Mouse (Mus musculus): Measurements from ENCODE around the gene Spryd3. TPM values are rescaled to one million over a fixed set of nuclear protein-coding genes. Genes with fewer than 3 reads are reported as not detected.

Gene Spryd3
- polyA plus RNA-seq, 1 experiment: 35.5 TPM

- TF ChIP-seq CTCF (IDR thresholded peaks at IDR 0.05; ENCODE audit: borderline replicate concordance, insufficient read depth, low read length) (no peak), POLR2A (IDR thresholded peaks at IDR 0.05; ENCODE audit: low read depth, low read length) (peak; percentile 9; the same call in 1 of the 2 replicates)
- peaks cover 41% of the 10 kb centered on the region for H3K4me1 ChIP-seq (ENCODE audit: control insufficient read depth, insufficient read depth, low read length)
- H3K4me3 ChIP-seq (ENCODE audit: insufficient read depth, low read length): no peak overlapping the region
- peak overlapping the region; percentile 97 for H3K27ac ChIP-seq (ENCODE audit: insufficient read depth, low read length)
Observed at GRCm38 (mm10) chr15:102101672-102102541, 34.1 kb downstream of the Spryd3 start.

DNA sequence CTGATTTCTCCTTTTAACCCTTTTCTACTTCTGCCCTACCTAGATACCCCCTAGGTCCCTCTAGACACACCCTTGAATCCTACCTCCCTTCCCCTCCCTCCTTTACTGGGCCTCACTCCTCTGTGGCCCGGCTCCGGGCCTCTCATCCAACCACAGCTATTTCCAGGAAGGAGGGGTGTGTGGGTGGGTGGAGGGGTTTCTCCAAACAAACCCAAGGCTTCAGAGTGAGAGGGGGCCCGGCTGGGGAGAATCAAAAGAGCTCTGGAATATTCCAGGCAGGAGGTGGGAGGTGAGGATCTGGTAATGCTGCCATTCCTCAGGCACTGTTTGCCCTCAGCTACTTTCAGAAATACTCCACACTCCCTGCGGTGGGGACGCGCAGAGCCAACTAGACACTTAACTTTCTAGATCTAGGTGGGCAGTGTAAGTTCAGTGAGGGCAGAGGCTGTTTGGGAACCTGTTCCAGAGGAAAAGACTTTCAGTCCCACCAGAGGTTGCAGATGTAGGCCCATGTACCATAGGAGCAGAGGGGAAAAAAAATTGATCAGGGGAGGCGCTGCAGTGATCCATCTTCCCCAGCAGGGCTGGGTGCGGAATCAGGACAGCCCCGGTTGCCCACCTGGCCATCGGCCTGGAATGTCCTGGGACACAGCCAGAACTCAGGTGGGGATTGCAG is 34.9 kb downstream of the Spryd3 start:
- TF ChIP-seq POLR2A (IDR thresholded peaks at IDR 0.05; ENCODE audit: low read depth, low read length) (peak; percentile 53), CTCF (IDR thresholded peaks at IDR 0.05; ENCODE audit: borderline replicate concordance, insufficient read depth, low read length) (no peak)
- peaks cover 40% of the 10 kb centered on the region for H3K4me1 ChIP-seq (ENCODE audit: control insufficient read depth, insufficient read depth, low read length)

GRCm38 (mm10) chr15:102100161-102100981 is 35.7 kb downstream of the Spryd3 start, which contains the start of gene Tns2:
Gene Tns2, plus strand, starts transcription at chr15:102100413.
- Histone ChIP-seq H3K4me1 (ENCODE audit: control insufficient read depth, insufficient read depth, low read length) (peaks cover 36% of the 10 kb centered on the region), H3K4me3 (ENCODE audit: insufficient read depth, low read length) (peak within 1 kb of the TSS; percentile 39)

More for the DNA sequence above, 34.9 kb downstream of the Spryd3 start:
- peak overlapping the region; percentile 17; the same call in 1 of the 2 replicates for H3K4me3 ChIP-seq (ENCODE audit: insufficient read depth, low read length)
- peak overlapping the region; percentile 97 for H3K27ac ChIP-seq (ENCODE audit: insufficient read depth, low read length)

DNA sequence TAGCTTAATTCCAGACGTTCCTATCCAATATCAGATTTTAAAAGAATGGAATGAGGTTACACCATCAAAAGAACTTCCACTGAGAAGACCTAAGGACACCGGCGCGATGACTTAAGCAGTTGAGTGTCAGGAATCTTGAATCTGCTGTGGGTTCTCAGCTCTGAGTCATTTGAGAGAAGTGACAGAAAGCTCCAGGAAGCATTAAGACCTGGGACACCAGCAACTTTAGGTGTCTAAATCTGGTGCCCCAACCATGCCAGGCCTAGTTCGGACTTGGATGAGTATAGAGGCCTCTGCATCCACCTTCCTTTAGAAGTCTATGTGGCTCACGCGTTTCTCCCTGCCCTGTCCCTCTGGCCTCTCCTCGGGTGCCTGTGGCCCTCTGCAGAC is 36.3 kb downstream of the Spryd3 start:
- Histone ChIP-seq H3K4me3 (ENCODE audit: insufficient read depth, low read length) (peak overlapping the region; percentile 39), H3K27ac (ENCODE audit: insufficient read depth, low read length) (peak overlapping the region; percentile 97), H3K4me1 (ENCODE audit: control insufficient read depth, insufficient read depth, low read length) (peaks cover 32% of the 10 kb centered on the region)
- TF ChIP-seq CTCF (IDR thresholded peaks at IDR 0.05; ENCODE audit: borderline replicate concordance, insufficient read depth, low read length): no peak
- no peak for TF ChIP-seq POLR2A (IDR thresholded peaks at IDR 0.05; ENCODE audit: low read depth, low read length)

More at GRCm38 (mm10) chr15:102100161-102100981, 35.7 kb downstream of the Spryd3 start, which contains the start of gene Tns2:
- TF ChIP-seq CTCF (IDR thresholded peaks at IDR 0.05; ENCODE audit: borderline replicate concordance, insufficient read depth, low read length) (peak; percentile 33), POLR2A (IDR thresholded peaks at IDR 0.05; ENCODE audit: low read depth, low read length) (peak; percentile 95)
- peak within 1 kb of the TSS; percentile 97 for H3K27ac ChIP-seq (ENCODE audit: insufficient read depth, low read length)

DNA sequence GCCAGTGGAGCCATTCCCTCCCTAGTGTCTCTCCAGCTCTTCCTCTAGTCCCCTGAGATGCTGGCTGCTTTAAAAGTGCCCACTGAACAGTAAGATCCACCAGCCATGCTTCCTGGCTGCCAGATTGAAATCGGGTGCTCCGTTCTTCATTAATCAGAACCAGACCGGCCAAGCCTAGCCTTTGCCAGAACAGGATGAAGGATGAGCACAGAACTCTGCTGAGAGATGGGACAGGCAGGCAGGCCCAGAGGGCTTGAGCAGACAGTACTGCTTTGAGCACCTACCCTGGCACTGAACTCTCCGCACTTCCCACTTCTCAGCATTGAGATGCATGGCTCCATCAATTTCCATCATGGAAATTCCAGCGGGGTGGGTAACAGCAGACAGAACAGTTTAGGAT is 36.8 kb downstream of the Spryd3 start:
- H3K4me3 ChIP-seq (ENCODE audit: insufficient read depth, low read length): no peak overlapping the region
- H3K27ac ChIP-seq (ENCODE audit: insufficient read depth, low read length): peak overlapping the region; percentile 97
- no peak for TF ChIP-seq POLR2A (IDR thresholded peaks at IDR 0.05; ENCODE audit: low read depth, low read length)
- no peak for TF ChIP-seq CTCF (IDR thresholded peaks at IDR 0.05; ENCODE audit: borderline replicate concordance, insufficient read depth, low read length)
- H3K4me1 ChIP-seq (ENCODE audit: control insufficient read depth, insufficient read depth, low read length): peaks cover 32% of the 10 kb centered on the region

DNA sequence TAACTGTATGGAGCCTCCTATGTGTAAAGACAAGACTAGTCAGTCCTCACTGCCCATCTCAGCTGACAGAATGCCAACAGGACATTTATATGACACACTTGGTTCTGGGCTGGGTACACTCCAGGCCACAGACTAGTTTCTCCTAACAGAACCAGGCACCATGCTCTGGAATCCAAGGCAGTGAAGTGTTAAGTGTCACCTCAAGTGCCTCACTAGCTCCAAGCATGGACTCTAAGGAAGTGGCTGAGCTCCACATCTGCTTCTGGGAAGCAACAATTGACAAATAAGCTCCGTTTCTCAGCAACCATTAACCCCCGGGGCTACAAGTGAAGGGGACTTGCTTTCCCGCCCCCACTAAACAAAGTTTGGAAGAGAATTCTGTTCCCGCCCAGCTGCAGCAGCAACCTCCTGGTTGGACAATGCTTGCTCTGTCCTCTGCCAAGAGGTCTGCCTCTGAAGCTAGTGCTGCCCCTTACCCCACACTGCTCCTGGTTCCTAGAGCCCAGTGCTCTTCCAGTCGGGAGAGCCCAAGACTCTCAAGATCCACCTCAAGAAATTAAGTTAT is 38.0 kb downstream of the Spryd3 start:
- Histone ChIP-seq H3K4me3 (ENCODE audit: insufficient read depth, low read length) (no peak overlapping the region), H3K27ac (ENCODE audit: insufficient read depth, low read length) (peak overlapping the region; percentile 55), H3K4me1 (ENCODE audit: control insufficient read depth, insufficient read depth, low read length) (peaks cover 32% of the 10 kb centered on the region)
- no peak for TF ChIP-seq CTCF (IDR thresholded peaks at IDR 0.05; ENCODE audit: borderline replicate concordance, insufficient read depth, low read length)
- no peak; the same call in 1 of the 2 replicates for TF ChIP-seq POLR2A (IDR thresholded peaks at IDR 0.05; ENCODE audit: low read depth, low read length)

- H3K27ac ChIP-seq (ENCODE audit: insufficient read depth, low read length): peak overlapping the region; percentile 55
- H3K4me3 ChIP-seq (ENCODE audit: insufficient read depth, low read length): no peak overlapping the region
- TF ChIP-seq POLR2A (IDR thresholded peaks at IDR 0.05; ENCODE audit: low read depth, low read length) (no peak), CTCF (IDR thresholded peaks at IDR 0.05; ENCODE audit: borderline replicate concordance, insufficient read depth, low read length) (no peak)
- peaks cover 30% of the 10 kb centered on the region for H3K4me1 ChIP-seq (ENCODE audit: control insufficient read depth, insufficient read depth, low read length)
Observed at GRCm38 (mm10) chr15:102097147-102097915, 38.7 kb downstream of the Spryd3 start.

DNA sequence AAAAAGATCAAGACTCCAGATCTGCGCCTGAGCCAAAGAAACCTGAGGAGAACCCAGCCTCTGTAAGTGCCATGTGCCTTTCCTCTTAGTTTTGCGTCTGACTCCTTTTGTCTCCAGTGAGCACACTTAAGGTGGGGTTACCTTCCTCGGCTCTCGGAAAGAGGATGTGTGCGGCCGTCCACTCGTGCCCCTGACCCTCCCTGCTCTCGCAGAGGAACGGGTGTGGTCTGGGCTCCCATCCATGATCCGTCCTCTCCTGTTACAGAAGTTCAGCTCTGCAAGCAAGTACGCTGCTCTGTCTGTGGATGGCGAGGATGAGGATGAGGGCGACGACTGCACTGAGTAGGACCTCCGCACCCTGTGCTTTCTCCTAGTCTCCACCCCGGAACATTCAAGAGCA is 41.0 kb downstream of the Spryd3 start:
- TF ChIP-seq CTCF (IDR thresholded peaks at IDR 0.05; ENCODE audit: borderline replicate concordance, insufficient read depth, low read length) (no peak), POLR2A (IDR thresholded peaks at IDR 0.05; ENCODE audit: low read depth, low read length) (no peak)
- H3K4me1 ChIP-seq (ENCODE audit: control insufficient read depth, insufficient read depth, low read length): peaks cover 29% of the 10 kb centered on the region
- H3K27ac ChIP-seq (ENCODE audit: insufficient read depth, low read length): no peak overlapping the region
- H3K4me3 ChIP-seq (ENCODE audit: insufficient read depth, low read length): no peak overlapping the region

All from embryonic fibroblast, embryonic 13.5 days (primary cell).